Mouse (Mus musculus) spleen, postnatal 10 days (tissue): ENCODE data around the gene BC030499.

Source experiments
- DNase-seq, 2 experiments: peaks; one replicate each; pipeline ENCODE4 v3.0.0; 2021 to 2022; ENCODE audit warnings: low spot score in 2 of 2

Gene BC030499

GRCm38 (mm10) chr11:78305272-78305671 lies 14.6 kb downstream of the BC030499 start:
- DNase-seq = no peak

DNA sequence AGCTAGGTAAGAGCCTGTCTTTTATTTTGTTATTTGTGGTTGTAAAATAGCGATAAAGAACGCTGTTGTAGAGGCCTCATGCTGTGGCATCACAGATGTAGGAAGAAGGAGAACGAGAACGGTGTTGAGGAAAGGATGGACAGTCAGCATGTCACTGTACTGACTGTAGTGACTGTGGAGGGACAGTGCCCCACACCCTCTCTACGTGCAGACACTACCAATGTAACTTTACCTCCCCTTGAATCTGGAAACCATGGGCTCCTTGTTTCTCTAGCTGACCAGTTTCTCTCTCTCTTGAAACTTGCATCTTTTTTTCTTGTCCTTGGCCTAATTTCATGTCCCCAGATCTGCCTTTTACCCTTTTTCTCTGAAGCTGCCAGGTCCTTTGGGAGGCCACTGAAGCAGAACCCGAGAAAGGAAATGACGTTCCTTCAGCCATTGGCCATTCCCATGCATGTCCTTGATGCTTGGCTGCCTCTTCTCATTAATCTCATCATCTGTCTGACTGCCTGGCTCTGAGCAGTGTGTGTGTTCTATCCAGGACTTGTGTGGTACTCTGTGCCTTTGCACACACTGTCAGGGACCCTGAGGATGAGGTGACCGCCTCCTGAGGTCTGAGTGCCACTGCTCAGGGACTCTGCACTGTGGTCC lies 20.3 kb downstream of the BC030499 start:
- DNase-seq = no peak

GRCm38 (mm10) chr11:78313662-78314061 lies 23.0 kb downstream of the BC030499 start:
- no peak for DNase-seq

DNA sequence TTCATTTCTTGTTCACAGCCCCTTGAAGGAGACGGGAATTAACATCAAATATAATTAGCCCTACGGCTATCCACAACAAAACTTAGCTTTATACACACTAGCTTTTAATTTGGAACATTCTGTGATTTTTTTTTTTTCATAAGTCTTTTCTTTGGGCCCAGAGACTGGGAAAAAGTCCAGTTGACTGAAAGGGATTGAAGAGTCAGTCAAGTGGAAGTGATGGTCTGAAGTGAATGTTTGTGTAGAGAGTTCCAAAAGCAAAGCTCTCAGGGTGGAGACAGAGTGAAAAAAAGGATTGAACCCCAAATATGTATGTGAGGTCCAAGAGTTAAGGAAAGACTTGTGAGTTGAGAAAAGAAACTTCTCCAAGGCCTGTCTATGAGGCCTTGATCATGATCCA lies 27.8 kb downstream of the BC030499 start:
- no peak for DNase-seq

DNA sequence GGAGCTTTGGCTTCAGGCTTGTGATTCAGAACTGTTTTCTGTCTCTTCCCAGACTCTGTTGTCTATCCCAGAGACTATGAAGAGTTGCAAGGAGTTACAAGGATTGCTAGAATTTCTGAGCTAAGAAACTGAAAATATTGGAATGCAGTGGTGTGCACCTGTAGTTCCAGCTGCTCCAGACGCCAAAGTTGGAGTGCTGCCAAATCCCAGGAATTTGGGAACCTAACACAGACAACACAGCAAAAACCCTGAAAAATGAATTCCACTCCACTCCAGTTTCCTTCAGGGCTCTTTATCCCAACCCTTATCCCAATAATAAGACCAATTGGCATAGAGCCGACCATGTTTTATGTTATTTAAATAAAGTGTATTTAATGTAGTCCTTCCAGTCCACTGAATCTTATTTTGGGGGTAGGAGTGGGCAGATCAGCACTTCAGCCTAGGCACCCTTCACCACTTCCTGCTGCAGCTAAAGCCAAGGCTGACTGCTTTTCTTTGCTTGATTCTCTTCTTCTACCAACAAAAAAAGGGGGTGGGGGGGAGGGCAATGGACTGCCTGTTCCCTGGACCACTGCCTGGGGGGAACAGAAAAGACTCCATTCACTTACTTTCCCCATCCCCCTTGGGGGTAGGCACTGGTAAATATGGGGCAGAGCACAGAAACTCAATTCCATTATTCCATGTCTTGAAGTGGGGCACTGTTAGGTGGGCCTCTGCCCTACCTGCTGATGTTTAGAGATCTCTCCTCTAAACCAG lies 31.6 kb downstream of the BC030499 start:
- no peak for DNase-seq

- DNase-seq = peak; percentile 57 to 87
Measured at GRCm38 (mm10) chr11:78322860-78323259, 32.2 kb downstream of the BC030499 start, which contains the start of gene Aldoc. Aldoc (plus strand) TSS chr11:78322968.

GRCm38 (mm10) chr11:78324000-78324785 lies 33.6 kb downstream of the BC030499 start:
- DNase-seq = no peak

- DNase-seq = no peak
Measured at GRCm38 (mm10) chr11:78324965-78325364, 34.3 kb downstream of the BC030499 start.

GRCm38 (mm10) chr11:78327215-78327614 lies 36.6 kb downstream of the BC030499 start:
- DNase-seq = no peak

DNA sequence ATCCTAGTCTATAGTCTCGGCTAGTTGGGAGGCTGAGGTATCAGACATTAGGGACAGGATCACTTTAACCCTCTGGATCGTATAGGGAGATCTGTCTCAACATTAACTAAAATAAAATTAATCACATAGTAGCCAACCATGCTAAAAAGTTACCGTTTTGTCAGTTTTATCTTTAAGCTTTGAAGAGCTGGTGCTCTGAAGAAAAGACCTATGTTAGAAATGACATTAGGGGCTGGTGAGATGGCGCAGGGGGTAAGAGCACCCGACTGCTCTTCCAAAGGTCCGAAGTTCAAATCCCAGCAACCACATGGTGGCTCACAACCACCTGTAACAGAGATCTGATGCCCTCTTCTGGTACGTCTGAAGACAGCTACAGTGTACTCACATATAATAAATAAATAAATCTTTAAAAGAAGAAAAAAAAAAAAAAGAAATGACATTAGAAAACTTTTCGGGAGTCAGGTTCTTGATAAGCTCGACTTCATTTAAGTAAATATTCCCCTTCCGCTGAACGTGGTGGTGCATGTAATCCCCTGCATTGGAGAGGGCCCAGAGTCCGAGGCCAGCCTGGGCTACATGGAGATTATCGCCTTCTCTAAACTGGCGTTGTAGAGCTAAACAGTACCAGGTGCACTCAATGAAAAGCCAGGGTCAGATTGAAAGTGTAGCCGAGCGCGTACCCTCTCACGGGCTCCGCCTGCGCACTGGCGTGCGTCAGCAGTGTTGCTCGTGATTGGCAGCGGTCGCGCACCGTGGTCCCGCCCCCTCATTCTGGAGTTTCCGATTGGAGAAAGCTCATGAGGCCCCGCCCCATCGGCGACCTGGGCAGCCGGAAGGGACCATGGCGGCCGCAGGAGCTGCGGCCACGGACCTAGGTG lies 37.2 kb downstream of the BC030499 start, which contains the start of gene Pigs:
Pigs (plus strand) TSS at position 782 of the 878 bp plus-strand sequence.
- peak; percentile 96 to 99 for DNase-seq

DNA sequence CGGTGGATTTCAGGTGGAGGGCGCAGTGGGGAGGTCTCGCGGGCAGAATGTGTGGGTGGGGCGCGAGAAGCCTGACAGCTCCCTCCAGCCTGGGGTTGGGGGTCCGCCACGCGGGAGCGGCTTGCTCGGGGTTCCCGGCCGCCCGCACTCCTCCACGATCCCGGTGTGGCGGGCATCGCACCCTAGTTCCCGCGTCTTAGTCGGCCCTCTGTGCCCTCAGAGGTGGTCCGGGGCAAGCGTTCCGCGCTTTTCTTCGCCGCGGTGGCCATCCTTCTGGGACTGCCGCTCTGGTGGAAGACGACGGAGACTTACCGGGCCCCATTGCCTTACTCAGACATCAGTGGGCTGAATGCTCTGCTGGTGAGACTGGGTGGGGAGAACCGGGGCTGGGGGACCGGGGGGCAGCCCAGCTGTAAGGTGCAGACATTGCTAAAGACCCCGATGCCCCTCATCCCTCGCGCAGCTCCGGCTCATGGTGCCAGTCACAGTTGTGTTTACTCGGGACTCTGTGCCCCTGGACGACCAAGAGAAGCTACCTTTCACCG lies 37.9 kb downstream of the BC030499 start:
- DNase-seq = no peak

- no peak for DNase-seq
Measured at GRCm38 (mm10) chr11:78332676-78333075, 42.0 kb downstream of the BC030499 start.

DNA sequence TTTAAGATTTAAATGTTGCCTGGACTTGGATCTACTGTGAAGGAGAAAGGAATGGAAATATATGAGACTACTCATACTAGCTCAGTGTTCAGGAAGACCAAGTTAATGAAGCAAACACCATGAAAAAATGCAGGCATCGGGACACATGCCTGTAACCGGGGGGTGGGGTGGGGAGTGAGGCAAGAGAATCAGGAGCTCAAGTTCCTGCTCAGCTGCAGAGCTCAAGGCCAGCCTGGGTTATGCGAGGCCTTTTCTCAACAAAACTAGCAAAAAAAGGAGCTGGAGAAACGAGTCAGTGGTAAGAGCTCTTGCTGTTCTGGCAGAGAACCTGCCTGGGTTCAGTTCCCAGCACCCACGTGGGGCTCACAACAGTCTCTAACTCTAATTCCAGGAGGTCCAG lies 43.4 kb downstream of the BC030499 start:
- no peak for DNase-seq

DNA sequence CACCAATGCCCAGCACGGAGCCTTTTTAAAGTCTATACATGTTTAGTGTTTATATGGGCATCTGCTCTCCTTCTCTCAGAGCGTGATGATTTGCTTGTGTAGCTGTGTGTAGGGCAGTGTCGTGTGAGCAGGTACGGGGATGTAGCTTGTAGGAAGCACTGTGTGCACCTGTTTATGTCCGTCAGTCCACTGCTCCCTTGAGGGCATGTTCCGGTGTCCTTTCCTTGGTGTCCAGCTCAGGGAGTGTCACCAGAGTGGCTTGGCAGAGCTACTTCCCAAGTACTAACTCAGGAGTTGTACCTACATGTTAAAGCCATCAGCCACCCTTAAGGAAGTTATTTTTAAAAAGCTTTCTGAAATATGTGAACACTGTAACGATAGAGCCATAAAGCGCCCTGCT lies 46.4 kb downstream of the BC030499 start:
- DNase-seq = no peak

- DNase-seq = no peak
Measured at GRCm38 (mm10) chr11:78341702-78342101, 51.1 kb downstream of the BC030499 start.

DNA sequence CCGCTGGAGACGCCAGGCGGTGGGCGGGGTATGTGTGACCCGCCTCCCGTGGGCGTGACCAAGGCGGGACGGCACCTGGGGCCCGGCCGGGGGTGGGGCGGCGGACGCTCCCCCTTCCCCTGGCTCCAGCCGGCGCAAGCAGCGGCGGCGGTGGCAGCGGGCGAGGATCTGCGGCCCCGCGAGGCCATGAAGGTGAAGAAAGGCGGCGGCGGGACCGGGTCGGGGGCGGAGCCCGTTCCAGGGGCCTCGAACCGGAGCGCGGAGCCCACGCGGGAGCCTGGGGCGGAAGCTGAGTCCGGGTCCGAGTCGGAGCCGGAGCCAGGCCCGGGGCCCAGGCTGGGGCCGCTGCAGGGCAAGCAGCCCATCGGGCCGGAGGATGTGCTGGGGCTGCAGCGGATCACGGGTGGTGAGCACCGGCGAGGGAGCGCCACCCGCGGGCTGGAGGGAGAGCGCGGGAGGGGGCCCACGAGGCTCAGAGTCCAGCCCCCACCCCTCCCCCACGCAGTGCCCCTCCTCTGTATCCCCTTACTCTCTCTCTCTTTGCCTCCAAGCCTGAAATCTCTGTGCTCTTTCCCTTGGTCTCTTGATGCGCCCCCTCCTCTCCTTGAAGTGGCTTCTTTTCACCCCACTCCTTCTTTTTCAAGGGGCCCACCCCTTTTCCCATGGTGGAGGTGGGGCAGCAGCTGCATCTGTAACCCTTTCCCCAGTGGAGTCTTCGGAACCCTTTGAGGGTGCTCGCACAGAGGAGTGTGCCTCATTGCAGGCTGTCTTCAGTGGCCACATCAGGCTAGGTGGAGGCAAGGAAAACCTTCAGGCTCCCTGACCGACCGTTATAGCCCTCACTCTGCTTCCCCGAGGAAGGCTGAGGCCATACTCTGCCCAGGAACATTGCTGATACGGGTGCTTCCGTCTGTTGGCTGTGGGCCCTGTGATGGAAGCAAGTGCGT lies 53.0 kb downstream of the BC030499 start, which contains the start of gene Unc119:
Unc119 (plus strand) TSS at position 102 of the 947 bp plus-strand sequence.
- peak; percentile 74 to 84 for DNase-seq

- peak in 1 of 2 experiments; percentile 54 for DNase-seq
Measured at GRCm38 (mm10) chr11:78344328-78344889, 53.8 kb downstream of the BC030499 start.

DNA sequence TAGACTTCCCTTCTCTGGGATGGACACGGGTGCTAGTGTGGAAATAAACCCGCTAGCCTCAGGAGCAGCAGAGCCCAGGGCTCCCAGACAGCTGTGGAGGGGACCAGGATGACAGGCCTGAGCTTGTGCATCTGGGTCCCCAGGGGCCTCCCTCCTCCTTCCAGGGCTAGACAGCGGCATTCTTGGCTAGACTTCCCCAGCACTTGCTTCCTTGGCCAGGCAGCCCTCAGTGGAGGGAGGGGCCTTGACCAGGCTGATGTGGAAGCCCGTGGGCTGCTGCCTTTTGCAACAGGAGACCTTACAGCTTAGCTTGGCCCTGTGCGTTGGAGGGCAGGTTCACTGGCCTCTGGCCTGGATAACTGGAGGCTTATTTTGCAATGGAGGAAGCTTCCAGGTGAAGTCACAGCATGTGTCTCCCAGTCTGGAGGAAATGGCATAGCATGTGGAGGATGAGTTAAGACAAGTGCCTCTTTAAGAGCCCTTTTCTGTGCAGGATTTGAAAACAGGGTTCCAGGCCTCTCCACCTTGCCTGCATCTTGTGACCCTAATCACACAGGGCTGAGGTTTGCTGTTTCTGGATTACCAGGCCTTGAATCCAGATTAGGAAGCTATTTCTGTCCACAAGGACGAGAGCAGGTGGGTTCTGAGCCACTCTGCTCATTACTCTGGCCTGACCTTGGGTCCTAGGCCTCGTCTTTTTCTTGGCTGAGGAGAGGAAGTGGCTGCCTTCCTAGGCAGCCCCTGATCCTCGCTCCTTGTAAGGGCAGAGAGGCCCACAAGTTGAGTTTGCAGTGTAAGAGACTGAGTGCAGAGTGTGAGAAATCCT lies 54.5 kb downstream of the BC030499 start:
- peak; percentile 38 to 44 for DNase-seq

- peak; percentile 42 to 65 for DNase-seq
Measured at GRCm38 (mm10) chr11:78345801-78346200, 55.2 kb downstream of the BC030499 start.
